Mouse (Mus musculus) stomach, embryonic 16.5 days (tissue): ENCODE data around the gene Ddost. TPM values are rescaled to one million over a fixed set of nuclear protein-coding genes. Genes with fewer than 3 reads are reported as not detected.
A peak's percentile ranks its signal among the peaks of the same experiment; 100 is the strongest.

Source experiments
- ATAC-seq: fragments of 200-750 bp; cut with Nextera tagmentation; 2 replicates; pipeline ENCODE4 v1.8.0; 2017; ENCODE audit warnings: moderate number of reproducible peaks, moderate TSS enrichment; ENCODE audit not compliant: insufficient read depth, low FRiP score
- H3K27ac ChIP-seq: fragments of 300-500 bp; sonication (generic); 2 replicates; pipeline ENCODE4 v1.5.1; 2014; ENCODE audit warnings: low read length
- H3K27me3 ChIP-seq: fragments of 300-500 bp; sonication (generic); 2 replicates; pipeline ENCODE4 v1.6.1; 2014; ENCODE audit warnings: low read length, control low read depth, mixed read lengths; ENCODE audit not compliant: control insufficient read depth, insufficient read depth
- H3K36me3 ChIP-seq: fragments of 300-500 bp; sonication (generic); 2 replicates; pipeline ENCODE4 v1.6.1; 2014; ENCODE audit warnings: low read length; ENCODE audit not compliant: control insufficient read depth, insufficient read depth
- H3K4me1 ChIP-seq: fragments of 300-500 bp; sonication (generic); 2 replicates; pipeline ENCODE4 v1.6.1; 2014; ENCODE audit warnings: low read length, control low read depth, mixed read lengths; ENCODE audit not compliant: control insufficient read depth, insufficient read depth
- H3K4me2 ChIP-seq: fragments of 300-500 bp; sonication (generic); 2 replicates; pipeline ENCODE4 v1.6.1; 2014; ENCODE audit warnings: low read depth, low read length, mixed read lengths
- H3K4me3 ChIP-seq: fragments of 300-500 bp; sonication (generic); replicated peaks from 2 replicates; pipeline ENCODE4 v1.5.1; 2014; ENCODE audit warnings: mild to moderate bottlenecking, low read length
- H3K9ac ChIP-seq: fragments of 300-500 bp; sonication (generic); 2 replicates; pipeline ENCODE4 v1.6.1; 2014; ENCODE audit warnings: low read length
- H3K9me3 ChIP-seq: fragments of 300-500 bp; sonication (generic); replicated peaks from 2 replicates; pipeline ENCODE4 v1.6.1; 2016; ENCODE audit warnings: low read length, control low read depth; ENCODE audit not compliant: control insufficient read depth
- WGBS: fragments of 180-500 bp; shearing (Covaris S2); extraction: QIAGEN DNeasy Blood & Tissue Kit; methylation state at CpG from one replicate; pipeline ENCODE4 v1.1.7; 2014; 5-methylcytosine and 5-hydroxymethylcytosine counted together
- polyA plus RNA-seq: library from polyadenylated mRNA; unstranded; fragments of >200 nt; fragmentation: Nextera tagmentation; extraction: Ambion mirVana; gene quantifications from 2 replicates; pipeline ENCODE4 v1.2.1, GENCODE M21; 2015

Gene Ddost
- polyA plus RNA-seq, 1 experiment from 2014 or later: 418 TPM

- H3K9ac ChIP-seq: no peak overlapping the region
- peaks cover 9% of the 10 kb centered on the region; the same call in 1 of the 2 replicates for H3K36me3 ChIP-seq
- H3K4me2 ChIP-seq: no peak overlapping the region
- 0 out of 2 replicates have a peak, but pooled peaks cover 9% of the 10 kb centered on the region for H3K4me1 ChIP-seq
- H3K9me3 ChIP-seq: no peaks in the 10 kb centered on the region
- no peak overlapping the region for H3K27ac ChIP-seq
- 60% methylated on average over 6 of the region's 6 CpGs for WGBS
- ATAC-seq: no peak
- no peaks in the 10 kb centered on the region for H3K27me3 ChIP-seq
- no peak overlapping the region for H3K4me3 ChIP-seq
Measured at GRCm38 (mm10) chr4:138318509-138319266, 14.2 kb downstream of the Ddost start.

DNA sequence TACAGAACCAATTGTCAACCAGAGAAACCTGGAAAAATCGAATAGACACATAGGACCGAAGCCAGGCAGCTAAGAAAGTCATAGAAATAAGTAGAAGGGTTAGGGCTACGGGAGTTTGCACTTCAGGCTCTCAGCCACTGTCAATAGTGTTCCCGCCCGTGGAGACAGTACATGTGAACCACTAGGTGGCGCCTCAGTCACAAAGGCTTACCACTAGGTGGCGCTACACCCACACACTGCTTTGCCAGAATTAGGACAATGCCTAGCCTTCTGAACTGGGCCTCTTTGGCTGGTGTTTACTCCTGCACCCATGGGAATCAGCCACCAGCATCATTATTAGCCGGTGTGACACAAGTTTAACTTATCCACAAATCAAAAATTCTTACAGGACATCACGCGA lies 15.0 kb downstream of the Ddost start:
- 32% methylated on average over 10 of the region's 10 CpGs for WGBS
- 0 out of 2 replicates have a peak, but pooled peaks cover 9% of the 10 kb centered on the region for H3K4me1 ChIP-seq
- no peaks in the 10 kb centered on the region for H3K27me3 ChIP-seq
- no peak overlapping the region for H3K4me2 ChIP-seq
- no peak overlapping the region for H3K9ac ChIP-seq
- H3K36me3 ChIP-seq: peaks cover 6% of the 10 kb centered on the region; the same call in 1 of the 2 replicates
- ATAC-seq: peak; percentile 41; the same call in 1 of the 2 replicates
- no peak overlapping the region for H3K27ac ChIP-seq
- H3K9me3 ChIP-seq: no peaks in the 10 kb centered on the region
- H3K4me3 ChIP-seq: no peak overlapping the region

DNA sequence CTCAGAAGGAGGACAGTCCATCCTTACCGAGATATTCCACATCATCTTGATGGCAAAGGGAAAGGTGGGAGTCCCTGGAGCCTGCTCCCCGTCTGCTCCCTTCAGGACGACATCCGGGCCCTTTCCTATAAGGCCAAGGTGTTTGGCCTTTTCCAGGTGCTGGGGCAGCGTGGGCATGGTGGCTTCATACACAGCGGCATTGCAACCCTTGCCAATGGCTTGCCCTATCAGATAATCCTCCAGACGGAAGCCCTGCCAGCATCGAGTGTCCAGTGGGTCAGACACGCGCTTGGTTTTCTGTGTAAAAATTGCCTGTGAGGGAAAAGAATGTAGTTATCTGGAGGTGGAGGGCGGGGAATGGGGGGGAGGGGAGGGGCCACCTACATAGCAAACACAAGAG lies 16.2 kb downstream of the Ddost start:
- no peak for ATAC-seq
- H3K4me1 ChIP-seq: 0 out of 2 replicates have a peak, but pooled peaks cover 9% of the 10 kb centered on the region
- 0 out of 2 replicates have a peak overlapping the region, but pooled peaks have one; percentile 16 for H3K27ac ChIP-seq
- H3K4me2 ChIP-seq: no peak overlapping the region
- 57% methylated on average over 11 of the region's 11 CpGs for WGBS
- no peak overlapping the region for H3K9ac ChIP-seq
- H3K27me3 ChIP-seq: no peaks in the 10 kb centered on the region
- no peaks in the 10 kb centered on the region for H3K9me3 ChIP-seq
- peaks cover 6% of the 10 kb centered on the region; the same call in 1 of the 2 replicates for H3K36me3 ChIP-seq
- no peak overlapping the region for H3K4me3 ChIP-seq

- 67% methylated on average over 7 of the region's 7 CpGs for WGBS
- H3K9ac ChIP-seq: no peak overlapping the region
Measured at GRCm38 (mm10) chr4:138321488-138321887, 17.0 kb downstream of the Ddost start.

DNA sequence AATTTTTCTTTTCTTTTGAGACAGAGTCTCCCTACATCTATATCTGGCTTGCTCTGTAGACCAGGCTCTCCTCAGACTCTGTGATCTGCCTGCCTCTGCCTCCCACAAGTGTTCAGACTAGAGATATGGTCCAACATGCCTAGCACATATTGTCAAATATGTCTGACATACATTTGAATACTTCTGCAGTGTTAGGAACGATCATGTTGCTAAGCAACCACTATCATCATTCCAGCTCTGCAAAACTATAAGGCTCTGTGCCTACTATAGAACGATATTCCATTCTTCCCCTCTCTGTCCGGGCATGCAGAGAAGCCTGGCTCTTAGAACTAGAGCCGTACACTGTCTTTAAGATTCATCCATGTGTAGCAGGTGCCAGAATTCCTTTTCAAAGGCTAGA lies 18.2 kb downstream of the Ddost start:
- Histone ChIP-seq H3K9ac (no peak overlapping the region), H3K4me1 (peaks cover 15% of the 10 kb centered on the region; the same call in 1 of the 2 replicates), H3K27ac (no peak overlapping the region), H3K36me3 (no peaks in the 10 kb centered on the region), H3K27me3 (no peaks in the 10 kb centered on the region), H3K9me3 (no peaks in the 10 kb centered on the region), H3K4me3 (no peak overlapping the region), H3K4me2 (no peak overlapping the region)
- 48% methylated on average over 4 of the region's 4 CpGs for WGBS
- ATAC-seq: no peak

More at GRCm38 (mm10) chr4:138321488-138321887, 17.0 kb downstream of the Ddost start:
- H3K27me3 ChIP-seq: no peaks in the 10 kb centered on the region
- no peak overlapping the region for H3K4me2 ChIP-seq
- H3K27ac ChIP-seq: no peak overlapping the region
- peaks cover 3% of the 10 kb centered on the region; the same call in 1 of the 2 replicates for H3K36me3 ChIP-seq
- H3K4me1 ChIP-seq: peaks cover 13% of the 10 kb centered on the region; the same call in 1 of the 2 replicates
- no peaks in the 10 kb centered on the region for H3K9me3 ChIP-seq
- no peak overlapping the region for H3K4me3 ChIP-seq
- ATAC-seq: no peak

- Histone ChIP-seq H3K4me1 (peaks cover 15% of the 10 kb centered on the region; the same call in 1 of the 2 replicates), H3K4me3 (no peak overlapping the region), H3K27me3 (no peaks in the 10 kb centered on the region), H3K9ac (no peak overlapping the region), H3K9me3 (0 out of 2 replicates have a peak, but pooled peaks cover 6% of the 10 kb centered on the region), H3K4me2 (no peak overlapping the region), H3K36me3 (no peaks in the 10 kb centered on the region), H3K27ac (peak overlapping the region; percentile 77)
- ATAC-seq: no peak
- WGBS: 49% methylated on average over 4 of the region's 4 CpGs
Measured at GRCm38 (mm10) chr4:138323753-138324152, 19.2 kb downstream of the Ddost start.

DNA sequence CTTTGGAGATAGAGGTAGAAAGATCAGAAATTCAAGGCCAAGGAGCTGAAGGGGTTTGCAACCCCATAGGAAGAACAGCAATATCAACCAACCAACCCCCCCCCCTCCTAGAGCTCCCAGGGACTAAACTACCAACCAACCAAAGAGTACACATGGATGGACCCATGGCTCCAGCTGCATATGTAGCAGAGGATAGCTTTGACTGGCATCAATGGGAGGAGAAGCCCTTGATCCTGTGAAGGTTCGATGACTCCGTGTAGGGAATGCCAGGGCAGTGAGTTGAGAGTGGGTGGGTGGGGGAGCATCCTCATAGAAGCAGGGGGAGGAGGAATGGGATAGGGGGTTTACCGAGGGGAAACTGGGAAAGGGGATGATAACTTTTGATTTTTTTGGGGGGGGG lies 19.9 kb downstream of the Ddost start:
- Histone ChIP-seq H3K27ac (peak overlapping the region; percentile 77; the same call in 1 of the 2 replicates), H3K9me3 (0 out of 2 replicates have a peak, but pooled peaks cover 6% of the 10 kb centered on the region), H3K4me3 (no peak overlapping the region), H3K36me3 (no peaks in the 10 kb centered on the region), H3K4me1 (peaks cover 15% of the 10 kb centered on the region; the same call in 1 of the 2 replicates), H3K9ac (no peak overlapping the region), H3K4me2 (no peak overlapping the region), H3K27me3 (no peaks in the 10 kb centered on the region)
- WGBS: 86% methylated on average over 3 of the region's 3 CpGs
- ATAC-seq: no peak

GRCm38 (mm10) chr4:138325466-138326076 lies 21.0 kb downstream of the Ddost start:
- peak; percentile 94 for ATAC-seq
- under 1% methylated on average over 45 of the region's 45 CpGs for WGBS
- H3K36me3 ChIP-seq: no peaks in the 10 kb centered on the region
- 0 out of 2 replicates have a peak, but pooled peaks cover 6% of the 10 kb centered on the region for H3K9me3 ChIP-seq
- H3K9ac ChIP-seq: peak overlapping the region; percentile 88
- H3K4me3 ChIP-seq: peak overlapping the region; percentile 89
- peak overlapping the region; percentile 51 for H3K4me2 ChIP-seq
- H3K4me1 ChIP-seq: peaks cover 15% of the 10 kb centered on the region; the same call in 1 of the 2 replicates
- H3K27ac ChIP-seq: peak overlapping the region; percentile 96
- no peaks in the 10 kb centered on the region for H3K27me3 ChIP-seq
